Mouse (Mus musculus) ES-E14 (cell line): Measurements from ENCODE around the gene Wdr24. TPM values are rescaled to one million over a fixed set of nuclear protein-coding genes. Genes with fewer than 3 reads are reported as not detected.

Experiments
- DNase-seq: peaks from one replicate; pipeline ENCODE4 v3.0.0-alpha.2; 2013; ENCODE audit warnings: low read depth, low spot score
- H3K27ac ChIP-seq: 2 replicates; pipeline ENCODE4 v1.5.1; 2012; ENCODE audit warnings: low read depth, mild to moderate bottlenecking, low read length, moderate library complexity, mixed read lengths; ENCODE audit not compliant: poor library complexity, insufficient read depth, severe bottlenecking
- H3K36me3 ChIP-seq: 2 replicates; pipeline ENCODE4 v1.6.1; 2012; ENCODE audit warnings: mild to moderate bottlenecking, low read length, moderate library complexity, mixed read lengths; ENCODE audit not compliant: control insufficient read depth, poor library complexity, insufficient read depth, severe bottlenecking
- H3K4me1 ChIP-seq, 2 experiments: fragments of 150-350 bp in 1 of 2; sonication (generic) in 1 of 2; 2 replicates each; pipeline ENCODE4 v1.6.1; 2012; ENCODE audit warnings: low read length in 2 of 2, mild to moderate bottlenecking in 1 of 2, mixed read lengths in 1 of 2; ENCODE audit not compliant: control insufficient read depth in 2 of 2, insufficient read depth in 2 of 2, poor library complexity in 1 of 2
- H3K4me3 ChIP-seq, 2 experiments: fragments of 150-350 bp in 1 of 2; sonication (generic) in 1 of 2; 2 replicates each; pipeline ENCODE4 v1.5.1; 2012; ENCODE audit warnings: low read length in 2 of 2, low read depth in 1 of 2, mild to moderate bottlenecking in 1 of 2, mixed read lengths in 1 of 2; ENCODE audit not compliant: insufficient read depth in 1 of 2, poor library complexity in 1 of 2, severe bottlenecking in 1 of 2
- H3K9ac ChIP-seq: 2 replicates; pipeline ENCODE4 v1.6.1; 2012; ENCODE audit warnings: low read depth, mild to moderate bottlenecking, low read length, mixed read lengths; ENCODE audit not compliant: poor library complexity, insufficient read depth, severe bottlenecking
- H3K9me3 ChIP-seq: fragments of 150-350 bp; sonication (generic); 2 replicates; pipeline ENCODE4 v1.6.1; 2012; ENCODE audit warnings: low read depth, mild to moderate bottlenecking, low read length; ENCODE audit not compliant: control insufficient read depth, insufficient read depth
- CHD2 ChIP-seq: IDR thresholded peaks from 2 replicates; pipeline ENCODE4 v1.6.1; 2014; ENCODE audit warnings: mild to moderate bottlenecking, low read depth, low read length, inconsistent platforms
- HCFC1 ChIP-seq: IDR thresholded peaks from 2 replicates; pipeline ENCODE4 v1.6.1; 2012; ENCODE audit warnings: low read length, inconsistent platforms, borderline replicate concordance; ENCODE audit not compliant: insufficient read depth
- MAFK ChIP-seq: IDR thresholded peaks from 2 replicates; pipeline ENCODE4 v1.6.1; 2014; ENCODE audit warnings: mild to moderate bottlenecking, low read depth, low read length, inconsistent platforms; ENCODE audit not compliant: insufficient read depth
- ZC3H11A ChIP-seq: IDR thresholded peaks from 2 replicates; pipeline ENCODE4 v1.6.1; 2012; ENCODE audit warnings: low read depth, mild to moderate bottlenecking, inconsistent platforms, low read length, borderline replicate concordance
- ZNF384 ChIP-seq: IDR thresholded peaks from 2 replicates; pipeline ENCODE4 v1.6.1; 2012; ENCODE audit warnings: low read depth, low read length, inconsistent platforms
- in situ Hi-C, 2 experiments: fragments of 600-800 bp; cut with MboI; formaldehyde crosslinking; loops; one replicate each; pipeline ENCODE4 v1.15.1; 2025; ENCODE audit warnings: low sequenced_read_pairs in 2 of 2, inconsistent platforms in 1 of 2; ENCODE audit not compliant: unreplicated experiment in 2 of 2
- total RNA-seq: library from RNA; depleted of rRNA; stranded (reverse); fragments of 300-350 nt; gene quantifications from 2 replicates; pipeline ENCODE4 v1.2.3, GENCODE M21; 2012; rRNA removed

The Wdr24 gene
- total RNA-seq, 1 experiment = 28.6 TPM

DNA sequence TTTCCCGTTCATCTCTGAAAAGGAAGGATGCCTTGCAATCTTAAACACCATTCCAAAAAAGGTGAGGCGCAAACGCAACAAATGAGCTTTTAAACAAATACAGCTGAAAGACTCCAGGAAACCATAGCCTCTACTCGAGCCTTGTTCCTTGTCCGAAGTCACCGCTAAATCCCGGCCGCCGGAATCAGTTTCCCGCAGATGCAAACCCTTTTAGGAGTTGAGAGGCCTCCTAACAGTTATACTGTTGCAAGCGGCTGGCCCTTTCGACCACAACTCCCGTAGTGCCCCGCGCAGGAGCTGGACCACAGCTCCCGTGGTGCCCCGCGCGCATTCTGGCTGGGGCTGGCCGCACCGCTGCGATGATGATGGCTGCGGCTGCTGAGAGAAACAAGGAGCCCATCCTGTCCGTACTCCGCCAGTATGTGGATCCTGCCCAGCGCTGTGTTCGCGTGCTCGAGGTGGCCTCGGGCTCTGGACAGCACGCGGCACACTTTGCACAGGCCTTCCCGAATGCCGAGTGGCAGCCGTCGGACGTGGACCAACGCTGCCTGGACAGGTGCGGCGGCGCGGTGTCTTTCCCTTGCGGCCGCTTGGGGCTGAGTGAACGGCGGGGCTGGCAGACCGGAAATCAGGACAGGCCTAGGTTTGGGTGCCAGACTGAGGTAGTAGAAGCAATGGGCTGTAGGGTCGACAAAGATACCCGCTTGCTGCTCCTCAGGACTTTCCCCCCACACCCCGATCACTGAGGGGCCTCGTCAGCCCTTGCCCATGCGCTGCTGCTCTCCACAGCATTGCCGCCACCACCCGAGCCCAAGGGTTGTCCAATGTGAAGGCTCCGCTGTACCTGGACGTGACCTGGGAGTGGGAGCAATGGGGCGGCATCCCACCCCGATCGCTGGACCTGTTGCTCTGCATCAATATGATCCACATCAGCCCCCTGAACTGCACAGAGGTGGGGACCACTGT is 52.0 kb downstream of the Wdr24 start:
- Histone ChIP-seq H3K9me3 (no peaks in the 10 kb centered on the region), H3K4me1 (peaks cover 0 to 23% of the 10 kb centered on the region in 2 experiments; a peak in 2 of 4 replicates), H3K9ac (peak overlapping the region; percentile 77), H3K27ac (no peak overlapping the region), H3K4me3 (peak overlapping the region; percentile 75 to 82), H3K36me3 (peaks cover 12% of the 10 kb centered on the region)
- TF ChIP-seq MAFK (no peak), HCFC1 (peak; percentile 84), ZNF384 (no peak), ZC3H11A (no peak), CHD2 (no peak)
- in situ Hi-C loops = no loop called here
- no peak for DNase-seq

DNA sequence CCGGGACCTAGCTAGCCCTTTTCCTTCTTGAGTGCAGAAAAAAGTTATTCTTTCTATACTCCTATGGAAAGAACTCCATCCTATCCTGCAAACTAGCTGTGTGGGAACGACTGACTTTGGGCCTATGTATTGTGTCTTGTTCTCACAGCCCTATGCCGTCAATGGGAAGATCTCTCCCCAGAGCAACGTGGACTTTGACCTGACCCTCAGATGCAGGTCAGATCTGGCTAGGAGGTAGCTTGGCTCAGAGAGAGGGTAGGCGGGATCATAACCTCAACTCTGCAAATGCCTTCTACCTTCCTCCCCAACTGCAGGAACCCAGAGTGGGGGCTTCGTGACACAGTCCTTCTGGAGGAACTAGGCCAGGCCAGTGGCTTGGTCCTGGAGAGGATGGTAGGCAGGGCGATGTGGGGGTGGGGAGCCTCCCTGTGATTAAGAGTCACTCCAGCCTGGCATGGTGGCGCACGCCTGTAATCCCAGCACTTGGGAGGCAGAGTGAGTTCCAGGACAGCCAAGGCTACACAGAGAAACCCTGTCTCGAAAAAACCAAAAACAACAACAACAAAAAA is 53.0 kb downstream of the Wdr24 start:
- H3K36me3 ChIP-seq = peaks cover 12% of the 10 kb centered on the region
- no peak for DNase-seq
- H3K27ac ChIP-seq = no peak overlapping the region
- H3K9me3 ChIP-seq = no peaks in the 10 kb centered on the region
- H3K4me3 ChIP-seq = peak overlapping the region in 1 of 2 experiments; percentile 82; a peak in 1 of 4 replicates
- no peak overlapping the region for H3K9ac ChIP-seq
- TF ChIP-seq MAFK (no peak), ZNF384 (no peak), CHD2 (no peak), ZC3H11A (no peak), HCFC1 (no peak)
- H3K4me1 ChIP-seq = peaks cover 0 to 31% of the 10 kb centered on the region in 2 experiments; a peak in 3 of 4 replicates
- in situ Hi-C loops = no loop called here

DNA sequence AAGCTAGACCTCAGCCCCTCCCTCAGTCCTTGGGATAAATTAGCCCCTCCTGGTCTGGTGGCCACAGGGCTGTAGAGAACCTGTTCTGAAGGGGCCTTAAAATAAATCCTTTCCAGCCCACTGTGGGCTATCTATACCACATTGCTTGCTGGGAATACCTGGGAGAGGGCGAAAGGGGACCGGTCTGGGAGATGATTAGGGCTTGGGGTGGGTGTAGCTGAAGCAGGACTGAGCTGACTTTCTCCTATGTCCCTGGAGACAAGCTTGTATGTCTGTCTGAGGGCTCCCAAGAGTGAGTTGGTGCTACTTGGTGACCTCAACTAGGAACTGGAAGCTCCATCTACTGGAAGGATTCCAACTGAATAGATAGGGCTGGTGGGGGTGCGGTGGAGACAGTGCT is 53.6 kb downstream of the Wdr24 start:
- TF ChIP-seq ZC3H11A (no peak), HCFC1 (no peak), CHD2 (no peak), MAFK (no peak), ZNF384 (no peak)
- H3K27ac ChIP-seq = no peak overlapping the region
- no peak overlapping the region for H3K9ac ChIP-seq
- peaks cover 16% of the 10 kb centered on the region for H3K36me3 ChIP-seq
- in situ Hi-C loops = no loop called here
- no peak overlapping the region for H3K4me3 ChIP-seq
- no peaks in the 10 kb centered on the region for H3K9me3 ChIP-seq
- peaks cover 5 to 35% of the 10 kb centered on the region in 2 experiments; a peak in 3 of 4 replicates for H3K4me1 ChIP-seq
- DNase-seq = no peak

DNA sequence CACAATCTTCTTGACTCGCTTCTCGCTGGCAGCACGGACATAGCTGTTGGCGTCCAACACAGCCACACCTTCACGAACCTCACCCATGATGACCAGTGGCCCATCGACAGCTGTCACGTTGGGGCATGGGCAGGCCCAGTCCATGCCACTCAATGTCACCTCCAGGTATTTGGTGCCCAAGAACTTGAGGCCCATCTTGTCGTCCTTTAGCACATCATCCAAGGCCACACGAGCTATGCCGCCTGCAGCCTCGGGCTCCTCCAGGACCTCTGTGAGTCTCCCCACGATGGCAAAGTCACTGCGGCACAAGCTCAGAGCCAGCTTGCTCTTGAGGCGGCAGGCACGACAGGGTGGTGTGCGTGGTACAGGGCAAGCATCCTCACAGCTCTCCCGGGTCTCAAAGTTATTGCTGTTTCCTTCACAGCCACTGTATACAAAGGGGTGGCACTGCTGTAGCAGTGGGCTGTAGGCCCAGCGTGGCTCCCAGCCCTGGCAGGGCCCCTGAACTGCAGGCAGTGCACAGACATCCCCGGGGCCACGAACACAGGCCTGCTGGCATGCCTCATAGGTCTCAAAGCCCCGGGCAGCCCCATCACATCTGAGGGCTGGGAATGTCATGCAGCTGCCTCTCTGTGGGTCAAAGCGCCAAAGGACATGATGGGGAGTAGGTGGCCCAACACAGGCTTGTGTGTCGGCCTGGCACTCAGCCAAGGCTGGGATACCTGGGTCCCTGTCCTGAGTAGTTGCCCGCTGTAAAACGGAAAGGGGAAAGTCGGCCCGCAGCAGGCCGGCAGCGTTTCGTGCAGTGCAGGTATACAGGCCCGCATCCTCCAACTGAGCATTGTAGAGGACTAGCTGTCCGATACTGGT is 54.5 kb downstream of the Wdr24 start:
- TF ChIP-seq ZC3H11A = no peak
- TF ChIP-seq HCFC1 = no peak
- no peak for TF ChIP-seq CHD2
- no peak for TF ChIP-seq ZNF384
- no peak for TF ChIP-seq MAFK
- Histone ChIP-seq H3K9ac (no peak overlapping the region), H3K4me3 (no peak overlapping the region), H3K9me3 (no peaks in the 10 kb centered on the region), H3K4me1 (peaks cover 5 to 40% of the 10 kb centered on the region in 2 experiments; a peak in 3 of 4 replicates), H3K36me3 (peaks cover 16% of the 10 kb centered on the region), H3K27ac (no peak overlapping the region)
- DNase-seq = no peak
- in situ Hi-C loops = no loop called here

Other genes starting within 250 kb of the Wdr24 start
- gene Lmf1, start 244.5 kb upstream of the Wdr24 start, total RNA-seq = 16.6 and 33.6 TPM in 2 replicates
- 9.9 and 14.5 TPM in 2 replicates for gene Gng13, start 106.5 kb upstream of the Wdr24 start, total RNA-seq
- gene Chtf18, start 96.2 kb upstream of the Wdr24 start, total RNA-seq = 102 and 151 TPM in 2 replicates
- gene Rpusd1, start 96.0 kb upstream of the Wdr24 start, total RNA-seq = 7.6 and 8.7 TPM in 2 replicates
- 0.27 and 0.58 TPM in 2 replicates for gene Mslnl, start 87.6 kb upstream of the Wdr24 start, total RNA-seq
- 7.5 and 16.0 TPM in 2 replicates for gene Msln, start 69.2 kb upstream of the Wdr24 start, total RNA-seq
- gene Narfl, start 49.9 kb upstream of the Wdr24 start, total RNA-seq = 27.0 and 32.7 TPM in 2 replicates
- gene Haghl, start 38.0 kb upstream of the Wdr24 start, total RNA-seq = 14.5 and 29.5 TPM in 2 replicates
- 0.22 and 0.26 TPM in 2 replicates for gene Ccdc78, start 37.0 kb upstream of the Wdr24 start, total RNA-seq
- gene Fam173a, start 30.7 kb upstream of the Wdr24 start, total RNA-seq = 32.8 and 60.6 TPM in 2 replicates
- not detected in 2 replicates for gene AC134908.4, start 28.0 kb upstream of the Wdr24 start, total RNA-seq
- gene Metrn, start 26.5 kb upstream of the Wdr24 start, total RNA-seq = 46.1 and 62.7 TPM in 2 replicates
- gene Fbxl16, start 14.5 kb upstream of the Wdr24 start, total RNA-seq = 1.7 TPM in 2 replicates
- gene Jmjd8, start 5.2 kb downstream of the Wdr24 start, total RNA-seq = 25.1 and 46.4 TPM in 2 replicates
- gene Stub1, start 9.8 kb downstream of the Wdr24 start, total RNA-seq = 161 and 176 TPM in 2 replicates
- 1.1 and 2.6 TPM in 2 replicates for gene Rhbdl1, start 13.7 kb downstream of the Wdr24 start, total RNA-seq
- gene Gm20683, start 18.1 kb downstream of the Wdr24 start, total RNA-seq = 2.0 and 2.7 TPM in 2 replicates
- 36.8 and 52.6 TPM in 2 replicates for gene Rhot2, start 21.2 kb downstream of the Wdr24 start, total RNA-seq
- 24.7 and 50.5 TPM in 2 replicates for gene Wdr90, start 37.9 kb downstream of the Wdr24 start, total RNA-seq
- gene Mcrip2, start 45.1 kb downstream of the Wdr24 start, total RNA-seq = 12.3 and 12.6 TPM in 2 replicates
- gene Mettl26, start 51.4 kb downstream of the Wdr24 start, total RNA-seq = 26.5 and 26.6 TPM in 2 replicates
- gene Wfikkn1, start 57.2 kb downstream of the Wdr24 start, total RNA-seq = 3.3 TPM in 2 replicates
- gene Rab40c, start 96.1 kb downstream of the Wdr24 start, total RNA-seq = 14.6 and 15.7 TPM in 2 replicates
- 44.4 and 56.9 TPM in 2 replicates for gene Pigq, start 121.3 kb downstream of the Wdr24 start, total RNA-seq
- gene Nhlrc4, start 121.3 kb downstream of the Wdr24 start, total RNA-seq = 0.16 and 0.18 TPM in 2 replicates
- not detected in 2 replicates for gene A930017K11Rik, start 128.9 kb downstream of the Wdr24 start, total RNA-seq
- gene Capn15, start 162.2 kb downstream of the Wdr24 start, total RNA-seq = 18.0 and 19.0 TPM in 2 replicates
- 9.4 and 11.2 TPM in 2 replicates for gene Rab11fip3, start 245.9 kb downstream of the Wdr24 start, total RNA-seq